Mouse (Mus musculus) testis, adult 2 months (tissue): Measurements from ENCODE around the gene Grk3.
A peak's percentile ranks its signal among the peaks of the same experiment; 100 is the strongest.

Source experiments
- CTCF ChIP-seq: fragments of 200-500 bp; IDR thresholded peaks from 2 replicates; pipeline ENCODE4 v1.5.1; 2012; ENCODE audit warnings: low read depth, mild to moderate bottlenecking, inconsistent platforms, low read length, moderate library complexity; ENCODE audit not compliant: control insufficient read depth, insufficient read depth, insufficient replicate concordance
- POLR2A ChIP-seq: fragments of 200-500 bp; IDR thresholded peaks from 2 replicates; pipeline ENCODE4 v1.6.1; 2012; ENCODE audit warnings: low read depth, mild to moderate bottlenecking, inconsistent platforms, low read length, moderate library complexity; ENCODE audit not compliant: control insufficient read depth

- TF ChIP-seq CTCF (peak; percentile 92), POLR2A (no peak)
Measured at GRCm38 (mm10) chr5:113054308-113054707, 38.7 kb upstream of the Grk3 start.
